Mouse (Mus musculus) heart, adult 2 months (tissue): Measurements from ENCODE around the gene Lamb3.

Experiments
- CTCF ChIP-seq: fragments of 200-600 bp; IDR thresholded peaks from 2 replicates; pipeline ENCODE4 v1.8.1; 2022; ENCODE audit warnings: antibody characterized with exemption, mild to moderate bottlenecking, moderate library complexity
- EP300 ChIP-seq: fragments of 200-500 bp; IDR thresholded peaks from 2 replicates; pipeline ENCODE4 v1.6.1; 2011; ENCODE audit warnings: low read depth, low read length, control low read depth; ENCODE audit not compliant: insufficient read depth
- POLR2A ChIP-seq: fragments of 200-500 bp; IDR thresholded peaks from 2 replicates; pipeline ENCODE4 v1.6.1; 2011; ENCODE audit warnings: mild to moderate bottlenecking, low read depth, low read length, control low read depth; ENCODE audit not compliant: insufficient read depth

DNA sequence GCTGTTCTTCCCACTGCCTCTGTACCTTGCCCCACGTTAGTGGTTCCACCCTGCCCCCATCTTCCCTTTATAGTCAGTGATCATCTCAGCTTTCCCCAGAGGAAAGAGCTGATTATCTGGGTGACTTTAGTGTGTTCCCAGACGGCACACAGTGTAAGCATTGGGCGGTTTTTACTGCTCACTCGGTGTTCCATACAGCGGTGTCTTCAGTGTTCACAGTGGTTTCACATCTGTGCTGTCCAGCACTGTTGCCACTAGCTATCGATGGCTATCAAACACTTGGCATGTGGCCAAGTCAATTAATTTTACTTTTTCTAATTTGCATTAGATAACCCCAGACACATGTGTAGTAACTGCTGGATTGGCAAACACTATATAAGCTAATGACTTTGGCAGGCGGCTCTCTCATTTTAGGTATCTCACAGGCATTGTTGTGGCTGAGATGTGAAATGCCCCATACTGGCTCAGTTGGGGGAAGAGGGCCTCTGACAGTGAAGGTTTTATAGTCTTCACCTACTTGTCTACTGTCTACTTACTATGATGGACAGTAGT lies 76.8 kb downstream of the Lamb3 start:
- TF ChIP-seq POLR2A = no peak
- no peak for TF ChIP-seq CTCF
- TF ChIP-seq EP300 = no peak
